Mouse (Mus musculus) heart, embryonic 16.5 days (tissue): ENCODE results near the gene Prpf31. TPM values are rescaled to one million over a fixed set of nuclear protein-coding genes. Genes with fewer than 3 reads are reported as not detected.

Source experiments
- microRNA-seq: library from miRNA; unstranded; fragments of <30 nt; microRNA quantifications from one replicate; pipeline ENCODE4, GENCODE M21; 2017
- polyA plus RNA-seq: library from polyadenylated mRNA; unstranded; fragments of >200 nt; fragmentation: Nextera tagmentation; extraction: Ambion mirVana; gene quantifications from 2 replicates; pipeline ENCODE4 v1.2.1, GENCODE M21; 2015

The Prpf31 gene
- polyA plus RNA-seq, 1 experiment from 2014 or later: 62.2 TPM

Small RNA genes within 50 kb of the gene (microRNA-seq; reads per million reads assigned to microRNA genes)
- gene Gm25100: not detected
- 0.59 reads per million for gene Mir3572

Other genes with a start within 250 kb of the Prpf31 start
- gene Cacng8, start 239.3 kb upstream of the Prpf31 start, polyA plus RNA-seq: 0.07 and 0.46 TPM in 2 replicates
- 15.5 and 18.9 TPM in 2 replicates for gene Cacng6, start 205.8 kb upstream of the Prpf31 start, polyA plus RNA-seq
- gene Tarm1, start 127.4 kb upstream of the Prpf31 start, polyA plus RNA-seq: not detected in 2 replicates
- gene Oscar, start 13.8 kb upstream of the Prpf31 start, polyA plus RNA-seq: 0.27 TPM in 1 of 2 replicates, not detected in the other
- gene Ndufa3, start 12.6 kb upstream of the Prpf31 start, polyA plus RNA-seq: 644 and 753 TPM in 2 replicates
- gene Tfpt, start 56 bp upstream of the Prpf31 start, polyA plus RNA-seq: 15.6 and 17.0 TPM in 2 replicates
- 29.9 and 32.9 TPM in 2 replicates for gene Cnot3, start 15.3 kb downstream of the Prpf31 start, polyA plus RNA-seq
- 20.5 and 22.3 TPM in 2 replicates for gene Leng1, start 35.9 kb downstream of the Prpf31 start, polyA plus RNA-seq
- gene Tmc4, start 47.6 kb downstream of the Prpf31 start, polyA plus RNA-seq: 7.0 and 7.3 TPM in 2 replicates
- gene Tsen34, start 62.9 kb downstream of the Prpf31 start, polyA plus RNA-seq: 207 and 237 TPM in 2 replicates
- gene Mboat7, start 63.5 kb downstream of the Prpf31 start, polyA plus RNA-seq: 35.8 and 37.8 TPM in 2 replicates
- gene Rps9, start 74.0 kb downstream of the Prpf31 start, polyA plus RNA-seq: 814 and 845 TPM in 2 replicates
- gene Pirb, start 90.4 kb downstream of the Prpf31 start, polyA plus RNA-seq: 0.76 and 1.3 TPM in 2 replicates
- not detected in 2 replicates for gene Gm15448, start 195.7 kb downstream of the Prpf31 start, polyA plus RNA-seq
- 0.30 and 0.32 TPM in 2 replicates for gene Pira2, start 215.1 kb downstream of the Prpf31 start, polyA plus RNA-seq